ENCODE assay signal across 21 mouse cellular contexts in the genomic region with DNA sequence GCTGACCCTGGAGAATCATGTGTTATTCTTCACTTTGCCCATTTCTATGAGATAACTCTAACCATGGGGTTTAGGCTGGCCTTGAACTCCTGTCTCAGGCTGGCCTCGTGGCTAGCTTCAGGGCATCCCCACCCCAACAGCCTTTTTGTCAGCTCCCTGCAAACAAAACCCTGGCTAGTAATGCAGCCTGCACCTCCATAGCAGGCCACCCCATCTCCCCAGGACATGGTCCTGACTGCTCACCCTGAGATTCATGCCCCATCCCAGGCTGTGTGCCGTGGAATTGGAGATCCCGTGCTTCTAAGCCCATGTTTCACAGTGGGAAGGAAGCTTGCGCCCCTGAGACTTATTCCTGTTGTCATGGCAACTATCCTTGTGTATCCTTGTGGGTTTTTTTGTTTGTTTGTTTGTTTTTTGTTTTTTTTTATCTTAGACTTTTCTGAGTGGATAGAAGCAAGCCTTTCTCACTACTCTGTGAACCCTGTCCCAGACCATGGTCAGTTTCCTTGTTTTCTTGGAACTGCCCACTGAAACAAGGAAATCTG. TPM values are rescaled to one million over a fixed set of nuclear protein-coding genes. Genes with fewer than 3 reads are reported as not detected.
A peak's percentile ranks its signal among the peaks of the same experiment; 100 is the strongest.
DNase-seq lines count a peak whose midpoint lies in the region; ATAC-seq and TF ChIP-seq lines count a peak whose summit lies in the region.
"Had no signal": no experiment of that assay in that cellular context is flagged by ENCODE, and none has a peak within 500 bp of the region (broad histone marks: within the 10 kb centered on the region; RNA-seq: fewer than 3 reads in every experiment).

No protein-coding gene starts in this region.

- no peaks in the 10 kb centered on the region for H3K27me3 ChIP-seq in heart, postnatal 0 days (ENCODE audit: control insufficient read depth, insufficient read depth, low read length)
- H3K27me3 ChIP-seq in midbrain, embryonic 11.5 days (ENCODE audit: control insufficient read depth, insufficient read depth, low read length): no peaks in the 10 kb centered on the region
- H3K27me3 ChIP-seq in midbrain, embryonic 10.5 days (ENCODE audit: low read depth, poor library complexity, severe bottlenecking): peaks cover 16% of the 10 kb centered on the region
- H3K27me3 ChIP-seq: neural tube, embryonic 15.5 days had no signal

- no peak for TF ChIP-seq EP300 in heart, postnatal 0 days (IDR thresholded peaks at IDR 0.05; ENCODE audit: low read depth)

- H3K4me3 ChIP-seq in heart, postnatal 0 days (ENCODE audit: low read depth, low read length): no peak overlapping the region
- no peak overlapping the region for H3K4me3 ChIP-seq in midbrain, embryonic 11.5 days (ENCODE audit: low read depth, low read length)
- H3K4me3 ChIP-seq in midbrain, embryonic 10.5 days: no peak overlapping the region
- H3K4me3 ChIP-seq: embryonic facial prominence, embryonic 13.5 days; heart, embryonic 13.5 days; limb, embryonic 10.5 days; myocyte; neural tube, embryonic 15.5 days had no signal

- no peak overlapping the region for H3K9ac ChIP-seq in heart, postnatal 0 days (replicated peaks; ENCODE audit: low read depth, low read length)
- no peak overlapping the region for H3K9ac ChIP-seq in midbrain, embryonic 11.5 days (ENCODE audit: low read length)
- H3K9ac ChIP-seq: embryonic facial prominence, embryonic 13.5 days; heart, embryonic 13.5 days; liver, embryonic 14.5 days; neural tube, embryonic 15.5 days had no signal

- ATAC-seq in heart, postnatal 0 days (ENCODE audit: insufficient read depth, low read depth): no peak
- ATAC-seq in midbrain, embryonic 11.5 days (ENCODE audit: low FRiP score): no peak

- no peaks in the 10 kb centered on the region for H3K9me3 ChIP-seq in heart, postnatal 0 days (replicated peaks; ENCODE audit: control insufficient read depth, low read length)
- H3K9me3 ChIP-seq in midbrain, embryonic 11.5 days (ENCODE audit: control insufficient read depth, low read length): no peaks in the 10 kb centered on the region
- no peaks in the 10 kb centered on the region for H3K9me3 ChIP-seq in midbrain, embryonic 10.5 days (replicated peaks)
- H3K9me3 ChIP-seq: embryonic facial prominence, embryonic 13.5 days; G1E; heart, embryonic 13.5 days; limb, embryonic 10.5 days; megakaryocyte, embryonic 14.5 days; neural tube, embryonic 15.5 days had no signal

- no peak for TF ChIP-seq CTCF in heart, postnatal 0 days (IDR thresholded peaks at IDR 0.05; ENCODE audit: low read depth)

- intact Hi-C loops in heart, postnatal 14 days (cut with DNase I): no loop called here
- intact Hi-C loops in left cerebral cortex, postnatal 14 days (cut with DNase I): no loop called here

- H3K27ac ChIP-seq in heart, postnatal 0 days (ENCODE audit: low read depth): peak overlapping the region; percentile 74; the same call in 1 of the 2 replicates
- H3K27ac ChIP-seq in midbrain, embryonic 11.5 days (ENCODE audit: low read depth, low read length): no peak overlapping the region
- no peak overlapping the region for H3K27ac ChIP-seq in midbrain, embryonic 10.5 days (replicated peaks)
- H3K27ac ChIP-seq: embryonic facial prominence, embryonic 13.5 days; heart, embryonic 13.5 days; limb, embryonic 10.5 days; liver, embryonic 14.5 days; neural tube, embryonic 15.5 days had no signal

- H3K36me3 ChIP-seq in heart, postnatal 0 days (replicated peaks; ENCODE audit: control insufficient read depth, insufficient read depth, low read length): no peaks in the 10 kb centered on the region
- H3K36me3 ChIP-seq in midbrain, embryonic 11.5 days (ENCODE audit: control insufficient read depth, insufficient read depth, low read length): no peaks in the 10 kb centered on the region
- H3K36me3 ChIP-seq in midbrain, embryonic 10.5 days: no peaks in the 10 kb centered on the region
- H3K36me3 ChIP-seq: embryonic facial prominence, embryonic 13.5 days; heart, embryonic 13.5 days; limb, embryonic 10.5 days; neural tube, embryonic 15.5 days had no signal

- no peak overlapping the region for H3K4me2 ChIP-seq in heart, postnatal 0 days (ENCODE audit: low read depth, low read length)
- H3K4me2 ChIP-seq in midbrain, embryonic 11.5 days: no peak overlapping the region
- H3K4me2 ChIP-seq: embryonic facial prominence, embryonic 13.5 days; heart, embryonic 13.5 days; neural tube, embryonic 15.5 days had no signal

- H3K4me1 ChIP-seq in heart, postnatal 0 days (ENCODE audit: control insufficient read depth, insufficient read depth): peaks cover 26% of the 10 kb centered on the region
- H3K4me1 ChIP-seq in midbrain, embryonic 11.5 days (ENCODE audit: control insufficient read depth, insufficient read depth, low read length): no peaks in the 10 kb centered on the region
- H3K4me1 ChIP-seq in midbrain, embryonic 10.5 days: peaks cover 22% of the 10 kb centered on the region

- 68% methylated on average over 4 of the region's 4 CpGs for WGBS in heart, postnatal 0 days
- 55% methylated on average over 4 of the region's 4 CpGs for WGBS in midbrain, embryonic 11.5 days
- 72% methylated on average over 4 of the region's 4 CpGs for whole genome bisulfite sequencing in midbrain, embryonic 10.5 days

- DNase-seq in heart, postnatal 0 days (ENCODE audit: low spot score): no peak
- no peak for DNase-seq in heart, postnatal 14 days
- DNase-seq in midbrain, embryonic 11.5 days (ENCODE audit: low spot score, missing footprints): peak; percentile 64
- no peak for DNase-seq in midbrain, embryonic 10.5 days (ENCODE audit: low spot score)
- peak; percentile 10 for DNase-seq in R1 (ENCODE audit: low read depth, low spot score)
- DNase-seq in induced T-regulatory cell, adult 2 months (ENCODE audit: low read depth): peak; percentile 40
- no peak for DNase-seq in left cerebral cortex, postnatal 14 days (ENCODE audit: low spot score in 2 of 2)
- DNase-seq: adrenal gland, adult 8-10 months; cerebellum, adult 9-10 months; gastrocnemius, postnatal 36 days; kidney, adult 11 months; kidney, postnatal 14 days; right cerebral cortex, postnatal 25 days had no signal

RNA-seq across cellular contexts. Expression of a gene that starts 6.6 kb away (rescaled TPM):
- total RNA-seq in heart, postnatal 0 days (2014; rRNA removed; ENCODE audit: low replicate concordance): 19.5 and 30.7 TPM in 2 replicates
- polyA plus RNA-seq in heart, postnatal 0 days (2015; fragmentation: Nextera tagmentation; extraction: Ambion mirVana): 4.8 and 5.1 TPM in 2 replicates
- 10 to 100 TPM; 20.0 to 20.3 TPM for total RNA-seq in heart, postnatal 14 days (2021)
- 2.6 and 3.5 TPM in 2 replicates for polyA plus RNA-seq in midbrain, embryonic 11.5 days (2014; fragmentation: Nextera tagmentation; extraction: Ambion mirVana)
- 5.5 and 6.9 TPM in 2 replicates for polyA plus RNA-seq in midbrain, embryonic 10.5 days (2016; fragmentation: Nextera tagmentation; extraction: Ambion mirVana)
- total RNA-seq in left cerebral cortex, postnatal 14 days (2021): 1 to 10 TPM; 5.0 to 6.5 TPM

RNA-seq across cellular contexts. Expression of a gene that starts 44.8 kb away (rescaled TPM):
- total RNA-seq in heart, postnatal 0 days (2014; rRNA removed; ENCODE audit: low replicate concordance): 0.19 TPM in 1 of 2 replicates, not detected in the other
- 0.12 and 0.19 TPM in 2 replicates for polyA plus RNA-seq in heart, postnatal 0 days (2015; fragmentation: Nextera tagmentation; extraction: Ambion mirVana)
- total RNA-seq in heart, postnatal 14 days (2021): 1 to 10 TPM in 1 of 2 experiments, under 1 TPM in 1; 0.55 to 3.1 TPM
- polyA plus RNA-seq in midbrain, embryonic 11.5 days (2014; fragmentation: Nextera tagmentation; extraction: Ambion mirVana): 0.36 and 0.43 TPM in 2 replicates
- polyA plus RNA-seq in midbrain, embryonic 10.5 days (2016; fragmentation: Nextera tagmentation; extraction: Ambion mirVana): 0.53 and 0.58 TPM in 2 replicates
- total RNA-seq in left cerebral cortex, postnatal 14 days (2021): 1 to 10 TPM in 1 of 2 experiments, under 1 TPM in 1; 0.72 to 1.0 TPM

Comparison
In these comparisons a context has a peak if more than half of its experiments do, and no peak if none do; other contexts are left out.
1. DNase-seq: peak in midbrain, embryonic 11.5 days (single experiment), R1 (single experiment) and induced T-regulatory cell, adult 2 months (single experiment); none in heart, postnatal 0 days (single experiment), heart, postnatal 14 days (0 of 2), midbrain, embryonic 10.5 days (single experiment) and left cerebral cortex, postnatal 14 days (0 of 2).